Mouse (Mus musculus): ENCODE data around the gene Hspa4. TPM values are rescaled to one million over a fixed set of nuclear protein-coding genes. Genes with fewer than 3 reads are reported as not detected.
A peak's percentile ranks its signal among the peaks of the same experiment; 100 is the strongest.
"Not testable (repeated sequence)": the region's sequence is repeated elsewhere in the genome, so short reads cannot be mapped to it uniquely, and the experiment has no call there.

Gene Hspa4
- polyA plus RNA-seq, 1 experiment from 2014 or later, result 110 TPM

DNA sequence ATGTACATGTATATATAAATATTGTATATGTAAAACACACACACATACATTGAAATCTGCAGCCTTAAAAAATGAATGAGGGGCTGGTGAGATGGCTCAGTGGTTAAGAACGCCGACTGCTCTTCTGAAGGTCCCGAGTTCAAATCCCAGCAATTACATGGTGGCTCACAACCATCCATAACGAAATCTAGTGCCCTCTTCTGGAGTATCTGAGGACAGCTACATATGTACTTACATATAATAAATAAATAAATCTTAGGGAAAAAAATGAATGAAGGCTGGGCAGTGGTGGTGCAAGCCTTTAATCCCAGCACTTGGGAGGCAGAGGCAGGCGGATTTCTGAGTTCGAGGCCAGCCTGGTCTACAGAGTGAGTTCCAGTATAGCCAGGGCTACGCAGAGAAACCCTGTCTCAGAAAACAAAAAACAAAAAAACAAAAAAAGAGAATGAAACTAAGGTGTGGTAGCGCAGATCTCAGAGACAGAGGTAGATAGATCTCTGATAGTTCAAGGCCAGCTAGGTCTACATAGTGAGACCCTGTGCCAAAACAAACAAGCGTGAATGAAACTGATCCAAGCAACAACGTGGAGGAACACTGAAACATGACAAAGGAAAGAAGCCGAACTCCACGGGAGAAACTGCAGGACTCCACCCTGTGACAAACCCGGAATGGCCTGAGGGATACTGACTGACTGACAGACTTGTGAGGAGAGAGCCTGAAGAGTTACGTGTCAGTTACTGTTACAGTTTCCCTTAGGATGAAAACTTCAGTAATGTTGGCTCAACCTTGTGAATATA, 4.0 kb upstream of the Hspa4 start:
- H3K4me2 ChIP-seq (replicated peaks), result no peak overlapping the region
- H3K4me1 ChIP-seq, result peaks cover 20% of the 10 kb centered on the region
- no peaks in the 10 kb centered on the region for H3K9me3 ChIP-seq
- no peak overlapping the region for H3K27ac ChIP-seq
- H3K36me3 ChIP-seq, result no peaks in the 10 kb centered on the region
- no peak for ATAC-seq (ENCODE audit: insufficient number of reproducible peaks, insufficient read depth, low FRiP score, low TSS enrichment)
- 84% methylated on average over 14 of the region's 14 CpGs for WGBS
- H3K4me3 ChIP-seq, result no peak overlapping the region
- no peaks in the 10 kb centered on the region for H3K27me3 ChIP-seq
- no peak overlapping the region for H3K9ac ChIP-seq

DNA sequence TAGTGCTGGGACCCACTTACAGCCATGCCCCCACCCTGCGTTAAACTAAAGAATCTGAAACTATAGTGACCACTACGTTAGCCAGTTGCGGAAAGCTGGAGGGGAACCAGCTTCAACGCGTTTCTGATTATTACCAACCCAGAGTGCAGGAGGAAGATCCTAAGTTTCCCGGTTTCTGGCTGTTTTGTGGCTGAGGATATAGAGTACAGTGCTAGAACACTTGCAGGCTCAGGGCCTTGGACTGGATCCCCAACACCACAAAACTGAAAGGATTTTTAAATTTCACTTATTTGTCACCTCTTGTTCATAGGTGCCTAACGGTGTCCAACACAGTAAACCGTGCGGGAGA, 884 bp upstream of the Hspa4 start:
- 0 out of 2 replicates have a peak, but pooled peaks cover 8% of the 10 kb centered on the region for H3K36me3 ChIP-seq
- peak overlapping the region; percentile 73 for H3K4me2 ChIP-seq (replicated peaks)
- ATAC-seq (ENCODE audit: insufficient number of reproducible peaks, insufficient read depth, low FRiP score, low TSS enrichment), result no peak
- WGBS, result 53% methylated on average over 9 of the region's 9 CpGs
- no peaks in the 10 kb centered on the region for H3K9me3 ChIP-seq
- H3K4me1 ChIP-seq, result peaks cover 22% of the 10 kb centered on the region
- peak overlapping the region; percentile 98 for H3K27ac ChIP-seq
- H3K4me3 ChIP-seq, result peak overlapping the region; percentile 99
- H3K27me3 ChIP-seq, result no peaks in the 10 kb centered on the region
- H3K9ac ChIP-seq, result peak overlapping the region; percentile 64

DNA sequence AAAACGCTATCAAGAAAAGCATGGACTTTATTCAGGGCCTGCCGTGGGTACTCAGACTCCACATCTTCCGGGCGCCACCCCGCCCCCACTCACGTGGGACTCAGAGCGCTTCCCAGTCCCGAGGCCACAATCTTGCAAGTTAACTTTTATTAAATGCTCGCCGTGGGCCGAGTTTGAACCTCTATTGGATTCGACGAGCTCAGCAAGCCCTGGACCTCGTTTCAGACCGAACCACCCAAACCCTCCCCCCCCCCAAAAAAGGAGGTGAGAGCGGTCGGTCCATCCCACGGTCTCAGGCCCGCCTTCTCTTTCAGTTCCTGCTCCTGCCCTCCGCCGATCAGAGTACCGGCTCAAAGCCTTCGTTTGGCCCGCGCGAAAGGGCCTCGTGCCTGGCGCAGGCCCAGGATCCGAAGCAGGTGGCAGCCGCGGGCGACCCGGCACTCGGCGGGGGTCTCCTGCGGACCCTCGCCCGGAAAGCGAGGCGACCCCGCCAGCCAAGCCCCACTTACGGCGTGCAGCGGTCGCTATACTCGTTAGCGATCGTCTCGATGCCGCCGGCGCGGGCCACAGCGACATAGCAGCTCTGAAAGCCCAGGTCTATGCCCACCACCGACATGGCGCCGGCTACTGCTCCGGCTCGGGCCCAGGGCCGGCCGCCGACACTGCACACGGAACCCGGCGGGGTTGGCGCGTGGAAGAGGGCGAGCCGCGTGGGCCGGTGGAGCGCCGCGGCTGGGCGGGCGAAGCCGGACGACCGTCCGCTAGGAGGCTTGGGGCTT, 517 bp downstream of the Hspa4 start:
- H3K9me3 ChIP-seq, result no peaks in the 10 kb centered on the region
- H3K4me3 ChIP-seq, result peak overlapping the region; percentile 99
- peak overlapping the region; percentile 98 for H3K27ac ChIP-seq
- peaks cover 22% of the 10 kb centered on the region for H3K4me1 ChIP-seq
- peak; percentile 64 for ATAC-seq (ENCODE audit: insufficient number of reproducible peaks, insufficient read depth, low FRiP score, low TSS enrichment)
- H3K4me2 ChIP-seq (replicated peaks), result peak overlapping the region; percentile 73
- H3K27me3 ChIP-seq, result no peaks in the 10 kb centered on the region
- H3K9ac ChIP-seq, result peak overlapping the region; percentile 99
- WGBS, result under 1% methylated on average over 80 of the region's 80 CpGs
- 0 out of 2 replicates have a peak, but pooled peaks cover 8% of the 10 kb centered on the region for H3K36me3 ChIP-seq

DNA sequence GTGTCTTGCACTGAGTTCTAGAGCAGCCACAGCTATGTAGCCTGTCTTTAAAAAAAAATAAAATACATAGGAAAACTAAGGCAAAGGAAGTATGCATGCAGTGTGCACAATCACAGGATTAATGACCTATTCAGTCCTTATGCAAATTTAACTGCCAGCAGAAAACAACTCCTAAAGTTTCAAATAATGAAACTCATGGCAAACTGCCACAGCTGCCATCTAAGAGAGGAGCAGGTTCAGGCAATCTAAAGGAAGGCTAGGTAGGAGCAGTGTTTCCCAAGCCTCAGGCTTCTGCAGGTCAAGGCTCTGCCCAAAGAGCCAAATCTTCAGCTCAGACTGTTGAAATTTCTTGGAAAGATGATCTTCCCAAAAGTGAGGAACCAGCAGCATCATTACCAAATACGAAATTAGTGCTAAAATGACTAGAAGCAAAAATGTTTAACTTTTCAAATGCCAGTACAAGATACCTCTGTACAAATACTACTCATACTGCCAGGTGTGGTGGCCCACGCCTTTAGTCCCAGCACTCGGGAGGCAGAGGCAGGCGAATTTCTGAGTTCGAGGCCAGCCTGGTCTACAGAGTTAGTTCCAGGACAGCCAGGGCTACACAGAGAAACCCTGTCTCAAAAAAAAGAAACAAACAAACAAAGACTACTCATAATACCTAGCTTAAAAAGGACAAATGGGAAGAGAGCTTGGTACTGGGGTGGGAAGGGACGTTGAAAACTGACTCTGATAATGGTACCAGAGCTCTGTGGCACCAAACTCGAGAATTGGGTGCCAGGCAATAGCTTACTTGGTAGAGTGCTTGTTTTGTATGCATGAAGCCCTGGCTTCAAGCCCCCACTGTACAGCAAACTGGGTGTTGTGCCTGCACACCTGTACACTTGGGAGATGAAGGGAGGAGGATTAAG, 2.1 kb downstream of the Hspa4 start:
- peak overlapping the region; percentile 99; the same call in 1 of the 2 replicates for H3K9ac ChIP-seq
- 84% methylated on average over 7 of the region's 7 CpGs for WGBS
- no peak for ATAC-seq (ENCODE audit: insufficient number of reproducible peaks, insufficient read depth, low FRiP score, low TSS enrichment)
- H3K4me3 ChIP-seq, result peak overlapping the region; percentile 99
- H3K4me2 ChIP-seq (replicated peaks), result peak overlapping the region; percentile 73
- H3K9me3 ChIP-seq, result no peaks in the 10 kb centered on the region
- no peak overlapping the region for H3K27ac ChIP-seq
- H3K27me3 ChIP-seq, result no peaks in the 10 kb centered on the region
- H3K36me3 ChIP-seq, result 0 out of 2 replicates have a peak, but pooled peaks cover 8% of the 10 kb centered on the region
- H3K4me1 ChIP-seq, result peaks cover 22% of the 10 kb centered on the region

DNA sequence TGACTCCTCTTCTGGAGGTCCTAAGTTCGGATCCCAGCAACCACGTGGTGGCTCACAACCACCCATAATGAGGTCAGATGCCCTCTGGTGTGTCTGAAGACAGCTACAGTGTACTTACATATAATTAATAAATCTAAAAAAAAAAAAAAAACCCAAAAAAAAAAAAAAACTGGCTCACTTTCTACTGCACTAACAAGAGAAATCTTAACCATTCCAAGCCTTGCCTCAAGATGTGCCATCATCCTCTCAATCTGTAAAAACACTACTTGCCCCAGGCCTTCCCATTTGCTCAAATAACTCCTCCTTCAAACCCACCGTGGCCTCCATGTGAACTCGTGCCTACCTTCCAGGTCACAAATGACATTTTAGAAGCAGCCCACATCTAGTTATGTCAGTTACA, 3.4 kb downstream of the Hspa4 start:
- 78% methylated on average over 4 of the region's 4 CpGs for WGBS

DNA sequence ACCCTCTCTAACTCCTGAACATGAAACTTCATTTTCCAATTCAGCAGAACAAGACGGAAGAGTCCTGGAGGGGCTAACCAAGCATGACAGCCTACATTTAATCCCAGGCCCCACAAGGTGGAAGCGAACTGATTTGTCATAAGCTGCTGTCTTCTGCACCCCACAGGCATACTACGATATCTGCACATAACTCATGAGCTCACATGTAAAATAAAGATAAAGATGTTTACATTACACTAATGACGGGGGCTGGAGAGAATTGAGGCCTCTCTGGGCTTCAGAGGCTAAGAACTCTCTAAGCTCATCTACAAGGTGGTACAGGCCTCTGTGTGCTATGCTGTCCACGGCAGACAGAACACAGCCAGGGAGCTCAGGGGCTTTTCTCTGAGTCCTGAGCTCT, 5.8 kb downstream of the Hspa4 start:
- Histone ChIP-seq H3K4me1 (peaks cover 16% of the 10 kb centered on the region), H3K9ac (no peak overlapping the region), H3K27ac (no peak overlapping the region), H3K36me3 (peaks cover 33% of the 10 kb centered on the region), H3K4me2 (replicated peaks) (no peak overlapping the region), H3K9me3 (no peaks in the 10 kb centered on the region), H3K27me3 (no peaks in the 10 kb centered on the region), H3K4me3 (no peak overlapping the region)
- ATAC-seq (ENCODE audit: insufficient number of reproducible peaks, insufficient read depth, low FRiP score, low TSS enrichment), result no peak
- WGBS, result 92% methylated on average over 5 of the region's 5 CpGs

More for the DNA sequence above, 3.4 kb downstream of the Hspa4 start:
- no peaks in the 10 kb centered on the region for H3K9me3 ChIP-seq
- H3K4me3 ChIP-seq, result no peak overlapping the region
- no peak overlapping the region for H3K9ac ChIP-seq
- no peak overlapping the region for H3K27ac ChIP-seq
- H3K4me1 ChIP-seq, result peaks cover 22% of the 10 kb centered on the region
- H3K36me3 ChIP-seq, result peaks cover 13% of the 10 kb centered on the region; the same call in 1 of the 2 replicates
- ATAC-seq (ENCODE audit: insufficient number of reproducible peaks, insufficient read depth, low FRiP score, low TSS enrichment), result no peak
- H3K27me3 ChIP-seq, result no peaks in the 10 kb centered on the region
- no peak overlapping the region for H3K4me2 ChIP-seq (replicated peaks)

DNA sequence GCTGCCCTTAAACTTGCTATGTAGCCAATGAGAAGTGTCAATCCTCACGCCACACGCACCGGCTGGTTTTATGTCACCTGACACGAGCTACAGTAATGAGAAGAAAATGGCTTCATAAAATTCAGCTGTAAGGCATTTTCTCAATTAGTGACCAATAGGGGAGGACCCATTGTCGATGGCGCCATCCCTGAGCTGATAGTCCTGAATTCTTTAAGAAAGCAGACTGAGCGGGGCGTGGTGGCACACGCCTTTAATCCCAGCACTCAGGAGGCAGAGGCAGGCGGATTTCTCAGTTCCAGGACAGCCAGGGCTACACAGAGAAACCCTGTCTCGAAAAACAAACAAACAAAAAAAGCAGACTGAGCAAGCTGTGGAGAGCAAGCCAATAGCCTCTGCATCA, 9.4 kb downstream of the Hspa4 start:
- Histone ChIP-seq H3K9ac (no peak overlapping the region), H3K9me3 (no peaks in the 10 kb centered on the region), H3K4me1 (no peaks in the 10 kb centered on the region), H3K4me3 (no peak overlapping the region), H3K27me3 (no peaks in the 10 kb centered on the region), H3K27ac (no peak overlapping the region), H3K36me3 (peaks cover 59% of the 10 kb centered on the region), H3K4me2 (replicated peaks) (no peak overlapping the region)
- 94% methylated on average over 11 of the region's 11 CpGs for WGBS
- ATAC-seq (ENCODE audit: insufficient number of reproducible peaks, insufficient read depth, low FRiP score, low TSS enrichment), result no peak

DNA sequence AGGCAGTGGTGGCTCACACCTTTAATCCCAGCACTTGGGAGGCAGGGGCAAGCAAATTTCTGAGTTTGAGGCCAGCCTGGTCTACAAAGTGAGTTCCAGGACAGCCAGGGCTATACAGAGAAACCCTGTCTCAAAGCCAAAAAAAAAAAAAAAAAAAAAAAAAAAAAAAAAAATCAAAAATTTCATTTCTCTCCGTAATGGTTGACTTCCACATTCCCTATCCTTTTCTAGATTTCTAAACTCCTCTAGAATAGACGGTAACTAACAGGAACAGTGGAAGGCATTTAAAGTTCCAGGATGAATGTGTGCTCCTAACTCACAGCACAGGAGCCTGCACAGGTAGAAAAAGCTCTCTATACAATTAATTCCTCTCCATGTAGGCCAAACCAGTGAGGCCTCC, 10.1 kb downstream of the Hspa4 start:
- not testable (repeated sequence) for H3K9ac ChIP-seq; ATAC-seq (ENCODE audit: insufficient number of reproducible peaks, insufficient read depth, low FRiP score, low TSS enrichment); H3K9me3 ChIP-seq; H3K4me3 ChIP-seq; H3K27ac ChIP-seq; H3K4me1 ChIP-seq; H3K27me3 ChIP-seq; H3K4me2 ChIP-seq (replicated peaks)
- WGBS, result 86% methylated on average over 2 of the region's 2 CpGs
- H3K36me3 ChIP-seq, result peaks cover 65% of the 10 kb centered on the region

DNA sequence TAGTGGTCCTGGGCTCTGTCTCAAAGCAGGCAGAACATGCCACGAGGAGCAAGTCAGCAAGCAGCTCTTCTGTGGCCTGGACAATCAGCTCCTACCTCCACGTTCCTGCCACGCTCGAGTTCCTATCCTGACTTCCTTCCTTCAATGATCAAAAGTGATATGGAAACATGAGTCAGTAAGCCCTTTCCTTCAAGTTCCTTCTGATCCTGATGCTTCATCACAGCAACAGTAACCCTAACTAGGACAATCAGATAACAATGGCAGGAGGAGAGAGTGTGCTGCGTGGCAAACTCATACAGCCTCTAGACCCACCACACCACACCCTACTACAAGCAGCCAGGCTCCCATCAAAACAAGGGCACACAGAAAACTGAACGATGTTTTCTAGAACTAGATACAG, 14.4 kb downstream of the Hspa4 start:
- H3K4me3 ChIP-seq, result no peak overlapping the region
- H3K9ac ChIP-seq, result no peak overlapping the region
- no peaks in the 10 kb centered on the region for H3K27me3 ChIP-seq
- H3K4me2 ChIP-seq (replicated peaks), result no peak overlapping the region
- no peak overlapping the region for H3K27ac ChIP-seq
- H3K36me3 ChIP-seq, result peaks cover 84% of the 10 kb centered on the region
- H3K9me3 ChIP-seq, result no peaks in the 10 kb centered on the region
- 93% methylated on average over 6 of the region's 6 CpGs for WGBS
- ATAC-seq (ENCODE audit: insufficient number of reproducible peaks, insufficient read depth, low FRiP score, low TSS enrichment), result no peak
- H3K4me1 ChIP-seq, result no peaks in the 10 kb centered on the region

DNA sequence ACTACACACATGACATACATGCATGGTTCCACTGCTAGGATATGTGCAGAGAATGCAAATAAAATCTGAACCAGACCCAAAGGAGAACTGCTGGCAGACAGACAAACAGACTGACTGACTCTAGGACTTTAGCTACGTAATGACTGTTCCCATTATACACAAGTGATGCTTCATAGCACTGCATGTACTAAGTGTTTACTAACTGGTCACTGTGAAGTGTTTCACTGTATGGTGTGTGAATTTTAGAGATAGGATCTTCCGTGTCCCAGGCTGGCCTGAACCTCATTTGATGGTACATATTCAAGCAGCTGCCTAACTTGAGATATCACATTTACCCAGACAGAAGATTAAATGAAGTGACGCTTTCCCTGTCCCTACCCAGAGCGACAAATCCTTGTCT, 21.8 kb downstream of the Hspa4 start:
- Histone ChIP-seq H3K27me3 (no peaks in the 10 kb centered on the region), H3K4me2 (replicated peaks) (no peak overlapping the region), H3K4me1 (no peaks in the 10 kb centered on the region), H3K4me3 (no peak overlapping the region), H3K27ac (no peak overlapping the region), H3K9ac (no peak overlapping the region), H3K9me3 (no peaks in the 10 kb centered on the region), H3K36me3 (peaks cover 63% of the 10 kb centered on the region)
- no peak for ATAC-seq (ENCODE audit: insufficient number of reproducible peaks, insufficient read depth, low FRiP score, low TSS enrichment)
- WGBS, result 89% methylated on average over 4 of the region's 4 CpGs

DNA sequence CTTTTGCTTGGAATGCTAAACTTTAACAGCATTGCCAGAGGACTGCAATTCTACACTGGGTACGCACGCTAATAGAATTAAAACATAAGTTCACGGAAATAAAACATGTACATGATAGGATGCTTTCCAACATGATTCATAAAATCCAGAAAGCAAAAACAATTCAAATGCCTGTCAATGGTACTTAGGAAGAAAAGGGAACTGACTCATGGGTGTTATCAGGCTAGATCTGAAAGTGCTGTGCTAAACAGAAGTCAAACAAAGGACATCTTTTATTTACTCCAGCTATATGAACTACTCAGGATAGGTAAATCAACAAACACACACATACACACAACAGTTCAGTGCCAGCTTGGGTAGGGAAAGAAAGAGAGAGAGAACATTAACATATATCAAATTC, 24.9 kb downstream of the Hspa4 start:
- no peak for ATAC-seq (ENCODE audit: insufficient number of reproducible peaks, insufficient read depth, low FRiP score, low TSS enrichment)
- H3K4me1 ChIP-seq, result no peaks in the 10 kb centered on the region
- H3K4me3 ChIP-seq, result no peak overlapping the region
- no peak overlapping the region for H3K4me2 ChIP-seq (replicated peaks)
- 92% methylated on average over 3 of the region's 3 CpGs for WGBS
- H3K36me3 ChIP-seq, result peaks cover 73% of the 10 kb centered on the region
- no peak overlapping the region for H3K9ac ChIP-seq
- no peak overlapping the region for H3K27ac ChIP-seq
- no peaks in the 10 kb centered on the region for H3K9me3 ChIP-seq
- no peaks in the 10 kb centered on the region for H3K27me3 ChIP-seq
